Mouse (Mus musculus) gastrocnemius, adult 8-10 months (tissue): ENCODE measurements at regions not wholly inside any gene's neighbourhood (a gene's known extent, or its start where the extent isn't known, plus 50 kb on each side); places are given as distances from the start of the nearest gene placed in this dataset.
"Not testable (repeated sequence)": the region's sequence is repeated elsewhere in the genome, so short reads cannot be mapped to it uniquely, and the experiment has no call there.

ENCODE experiments used
- DNase-seq, 2 experiments: peaks; one replicate each; pipeline ENCODE4 v3.0.0; 2022; ENCODE audit warnings: low spot score in 2 of 2

DNA sequence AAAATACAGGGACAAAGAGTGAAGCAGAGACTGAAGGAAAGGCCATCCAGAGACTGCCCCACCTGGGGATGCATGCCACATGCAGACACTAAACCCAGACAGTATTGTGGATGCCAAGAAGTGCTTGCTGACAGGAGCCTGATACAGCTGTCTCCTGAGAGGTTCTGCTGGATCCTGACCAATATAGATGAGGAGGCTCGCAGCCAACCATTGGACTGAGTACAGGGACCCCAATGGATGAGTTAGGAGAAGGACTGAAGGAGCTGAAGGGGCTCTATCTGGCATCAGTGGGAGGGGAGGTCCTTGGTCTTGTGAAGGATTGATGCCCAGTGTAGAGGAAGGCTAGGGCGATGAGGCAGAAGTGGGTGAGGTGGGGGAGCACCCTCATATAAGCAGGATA, 514.4 kb downstream of the Gja1 start:
- DNase-seq = not testable (repeated sequence)

DNA sequence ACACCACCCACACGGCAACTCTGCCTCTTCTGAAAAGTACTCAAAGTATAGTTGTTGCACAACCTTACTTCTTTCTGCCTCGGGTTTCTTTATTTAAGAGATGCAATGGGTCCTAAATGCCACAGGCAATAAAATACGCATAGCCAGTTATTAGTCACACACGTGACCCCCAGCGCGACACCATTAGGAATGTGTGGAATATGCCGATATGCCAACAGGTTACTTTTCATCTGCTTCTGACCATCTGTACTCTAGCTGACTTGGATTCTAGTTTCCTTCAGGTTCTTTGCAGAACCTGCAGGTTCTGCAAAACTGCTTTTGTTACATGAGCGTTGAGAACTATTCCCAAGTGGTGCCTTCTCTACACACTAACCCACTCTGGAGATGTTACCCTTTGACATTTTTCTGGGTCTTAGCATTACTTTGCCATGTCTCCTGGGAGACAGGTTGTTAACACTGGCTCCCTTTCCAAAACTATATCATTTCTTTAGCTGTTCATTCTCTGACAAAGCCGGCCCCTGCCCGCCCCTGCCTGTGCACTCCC, 515.6 kb downstream of the Gja1 start:
- no peak for DNase-seq

DNA sequence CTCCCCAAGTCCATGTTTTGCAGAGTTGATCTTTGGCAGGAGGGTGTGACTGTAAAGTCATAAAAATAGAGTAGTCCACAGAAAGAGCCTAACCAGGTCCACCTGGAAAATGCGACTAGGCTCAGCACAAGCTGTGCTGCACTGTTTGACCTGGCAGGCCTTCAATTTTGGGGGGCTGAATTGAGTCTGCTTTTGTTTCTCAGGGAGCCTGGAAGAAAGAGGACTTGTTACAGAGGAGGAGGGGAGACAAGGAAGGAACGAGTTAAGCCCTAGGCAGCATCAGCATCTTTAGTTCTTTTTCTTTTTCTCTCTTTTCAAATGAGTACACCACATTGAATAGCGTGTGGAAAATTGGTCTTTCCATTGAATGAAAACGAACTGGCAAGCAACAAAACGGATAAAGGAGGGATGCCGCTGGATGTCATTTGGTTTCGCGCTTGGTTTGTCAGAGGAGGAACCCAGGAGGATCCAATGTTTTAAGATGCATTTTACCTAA, 516.1 kb downstream of the Gja1 start:
- no peak for DNase-seq

DNA sequence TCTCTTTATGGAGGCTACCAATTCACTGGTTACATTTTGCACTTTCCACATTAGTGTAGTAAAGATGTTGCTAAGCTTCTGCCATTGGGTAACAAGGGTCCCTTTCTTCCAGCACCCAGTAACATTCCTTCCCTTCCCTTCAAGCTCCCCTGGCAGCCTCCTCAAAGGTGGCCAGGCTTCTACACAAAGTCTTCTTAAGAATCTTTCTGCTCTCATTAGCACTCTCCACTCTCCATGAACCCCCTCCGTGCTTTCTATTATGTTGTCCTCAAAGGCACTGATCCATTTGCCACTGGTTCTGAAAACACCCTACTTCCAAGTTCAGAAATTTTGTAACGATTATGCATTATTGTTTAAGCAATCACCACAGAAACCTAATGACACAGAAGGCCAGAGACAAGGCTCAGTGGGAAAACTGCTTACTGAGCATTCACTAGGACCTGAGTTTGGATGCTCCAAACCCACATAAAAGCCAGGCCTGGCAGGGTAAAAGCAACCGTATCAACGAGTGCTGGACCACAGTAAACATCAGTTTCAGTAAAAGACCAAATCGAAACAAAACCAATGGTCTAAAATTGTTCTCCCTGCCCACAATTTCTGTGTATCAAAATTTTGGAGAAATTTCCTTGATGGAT, 522.6 kb downstream of the Gja1 start:
- no peak for DNase-seq

DNA sequence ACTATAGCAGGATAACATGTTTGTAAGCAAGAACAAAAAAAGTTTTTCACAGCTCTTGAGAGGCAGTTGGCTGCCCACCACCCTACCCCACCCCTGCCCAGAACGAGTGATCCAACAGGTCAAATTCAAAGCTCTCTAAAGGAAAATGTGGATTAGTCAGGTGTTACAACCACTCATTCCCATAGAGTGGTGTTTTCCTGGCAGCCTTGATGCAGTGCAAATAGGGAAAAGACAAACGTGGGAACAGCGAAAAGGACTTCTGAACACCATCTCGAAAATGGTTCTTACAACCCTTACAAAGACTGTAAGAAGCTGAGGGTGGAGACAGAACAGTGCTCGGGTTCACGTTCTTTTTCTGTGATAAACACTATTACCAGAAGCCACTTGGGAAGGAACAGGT, 523.8 kb downstream of the Gja1 start:
- no peak for DNase-seq

DNA sequence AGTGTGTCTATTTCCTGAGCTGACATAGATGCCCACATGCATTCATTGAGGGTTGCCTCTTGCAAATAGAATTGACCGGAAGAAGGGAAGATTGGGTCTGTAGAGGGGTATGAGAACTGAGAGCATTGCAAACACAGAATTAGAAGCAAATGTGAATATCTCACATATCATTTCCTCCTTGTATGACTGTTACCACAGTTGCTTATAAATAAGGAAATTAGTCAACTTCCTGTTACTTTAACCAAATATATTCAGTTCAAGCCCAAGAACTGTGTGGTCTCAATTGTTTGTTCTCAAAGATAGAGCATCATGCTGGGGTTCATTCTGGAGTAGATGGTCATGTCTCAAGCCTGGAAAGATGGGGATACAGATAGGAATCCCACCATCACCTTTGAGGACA, 535.6 kb downstream of the Gja1 start:
- DNase-seq = no peak

DNA sequence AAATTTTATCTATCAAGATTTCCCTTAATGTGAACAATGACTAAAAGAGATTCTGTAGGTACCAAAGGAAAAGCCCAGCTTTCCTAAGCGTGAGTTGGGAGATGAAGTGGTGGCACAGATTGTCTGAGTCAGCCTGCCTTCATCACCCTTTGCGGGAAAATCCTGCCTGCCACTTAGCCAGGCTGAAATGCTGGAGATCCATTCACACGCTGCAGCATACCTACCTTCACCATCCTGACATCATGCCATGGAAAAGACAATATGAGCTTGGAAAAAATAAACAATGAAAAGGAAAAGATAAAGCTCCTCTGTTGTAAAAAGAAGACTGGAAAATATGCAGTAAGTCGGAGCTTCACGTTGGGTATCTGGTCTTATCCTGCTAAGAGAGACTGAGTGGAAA, 537.0 kb downstream of the Gja1 start:
- no peak for DNase-seq

DNA sequence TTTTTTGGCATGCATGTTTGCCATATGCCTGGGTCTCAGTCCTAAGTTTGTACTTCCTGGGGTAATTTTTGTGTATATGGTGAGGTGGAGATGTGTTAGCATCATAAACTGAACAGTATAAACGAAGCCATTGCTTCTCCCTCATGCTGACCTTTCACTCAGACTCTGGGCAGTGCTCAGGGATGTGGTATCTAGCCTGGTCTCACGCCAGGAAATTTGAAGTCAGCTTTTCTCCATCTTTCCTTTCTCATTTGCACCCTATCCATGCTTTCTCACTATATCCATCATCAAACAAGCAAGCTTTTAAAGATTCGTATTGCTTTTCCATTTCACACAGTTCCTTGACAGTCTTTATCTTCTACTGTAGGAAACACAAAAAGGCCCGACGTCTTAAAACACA, 541.3 kb downstream of the Gja1 start:
- no peak for DNase-seq

DNA sequence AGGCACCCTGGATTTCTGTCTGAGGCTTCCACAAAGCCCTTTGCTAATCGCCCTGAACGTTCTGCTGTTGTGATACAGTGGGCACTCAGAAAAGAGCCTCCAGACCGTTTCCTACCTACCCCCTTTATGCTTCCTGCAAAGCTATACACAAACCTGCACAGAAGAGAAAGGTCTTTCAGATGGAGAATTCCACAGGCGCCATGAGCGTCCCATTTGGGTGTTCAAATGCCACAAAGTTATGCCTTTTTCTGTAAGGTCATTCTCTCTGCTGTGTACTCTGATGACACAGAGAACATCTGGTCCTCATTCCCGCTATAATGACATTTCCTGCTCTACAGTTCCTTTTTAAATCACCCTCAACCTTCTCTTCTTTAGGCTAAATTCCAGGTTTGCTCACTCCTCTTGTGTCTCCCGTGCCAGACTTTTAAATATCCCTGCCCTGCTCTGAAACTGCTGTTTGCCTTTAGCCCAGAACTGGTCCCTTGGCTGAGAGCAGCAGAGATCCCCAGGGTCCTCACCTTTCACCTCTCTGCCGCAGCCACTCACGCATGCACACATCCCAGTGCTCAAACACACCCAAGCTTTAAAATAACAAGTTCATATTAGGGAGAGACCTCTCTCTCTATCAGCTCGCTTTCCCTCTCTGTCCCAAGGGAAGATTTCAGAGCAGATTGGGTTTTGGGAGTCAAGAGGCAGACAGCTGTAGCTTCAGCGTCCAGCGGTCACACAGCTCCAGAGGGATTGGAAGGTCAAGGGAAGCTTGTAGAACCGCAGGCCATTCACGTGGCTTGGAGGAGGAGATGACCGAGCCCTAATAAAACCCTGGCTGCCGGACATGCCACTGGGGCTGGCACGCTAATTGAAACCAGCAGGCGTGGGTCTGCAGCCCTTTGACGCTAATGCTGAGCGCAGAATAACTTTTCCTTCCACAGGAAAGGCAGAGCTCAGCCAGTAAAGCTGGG, 543.9 kb downstream of the Gja1 start:
- peak; percentile 45 to 51 for DNase-seq

DNA sequence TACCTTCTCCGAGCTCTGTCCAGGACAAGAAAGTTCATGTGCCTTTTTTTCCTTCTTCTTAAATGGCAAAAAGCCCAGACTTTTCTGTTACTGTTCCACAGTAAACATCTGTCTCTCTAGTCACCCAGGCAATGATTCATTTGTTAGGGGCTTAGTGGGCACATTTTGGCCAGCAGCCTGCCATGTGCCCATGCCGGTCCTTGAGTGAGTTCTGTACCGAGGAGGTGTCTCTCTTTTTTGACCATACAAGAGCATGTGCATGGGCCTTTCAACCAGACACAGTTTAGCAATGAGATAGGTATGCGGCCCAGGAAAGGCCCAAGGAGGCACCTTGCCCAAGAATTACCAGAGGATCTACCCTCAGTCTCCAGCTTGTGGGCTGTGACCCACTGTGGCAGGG, 551.0 kb upstream of the Hsf2 start:
- no peak for DNase-seq

DNA sequence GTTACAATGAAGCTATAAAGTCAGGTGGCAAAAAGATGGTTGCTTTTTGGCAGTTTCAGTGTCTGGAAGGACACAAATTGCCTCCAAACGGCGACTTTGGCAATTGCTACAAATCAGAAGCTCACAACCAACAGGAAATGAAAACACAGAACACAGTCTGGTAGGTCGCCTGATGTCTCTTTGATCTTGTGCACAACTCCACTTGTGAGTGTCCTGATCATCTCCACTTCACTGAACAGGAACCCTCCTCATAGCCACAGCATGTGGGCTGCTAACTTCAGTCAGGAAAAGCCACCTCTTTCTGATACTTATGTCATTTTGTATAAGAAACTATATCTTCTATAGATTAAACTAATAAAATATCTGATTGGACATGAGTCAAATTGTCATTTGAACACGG, 544.2 kb upstream of the Hsf2 start:
- DNase-seq = no peak

DNA sequence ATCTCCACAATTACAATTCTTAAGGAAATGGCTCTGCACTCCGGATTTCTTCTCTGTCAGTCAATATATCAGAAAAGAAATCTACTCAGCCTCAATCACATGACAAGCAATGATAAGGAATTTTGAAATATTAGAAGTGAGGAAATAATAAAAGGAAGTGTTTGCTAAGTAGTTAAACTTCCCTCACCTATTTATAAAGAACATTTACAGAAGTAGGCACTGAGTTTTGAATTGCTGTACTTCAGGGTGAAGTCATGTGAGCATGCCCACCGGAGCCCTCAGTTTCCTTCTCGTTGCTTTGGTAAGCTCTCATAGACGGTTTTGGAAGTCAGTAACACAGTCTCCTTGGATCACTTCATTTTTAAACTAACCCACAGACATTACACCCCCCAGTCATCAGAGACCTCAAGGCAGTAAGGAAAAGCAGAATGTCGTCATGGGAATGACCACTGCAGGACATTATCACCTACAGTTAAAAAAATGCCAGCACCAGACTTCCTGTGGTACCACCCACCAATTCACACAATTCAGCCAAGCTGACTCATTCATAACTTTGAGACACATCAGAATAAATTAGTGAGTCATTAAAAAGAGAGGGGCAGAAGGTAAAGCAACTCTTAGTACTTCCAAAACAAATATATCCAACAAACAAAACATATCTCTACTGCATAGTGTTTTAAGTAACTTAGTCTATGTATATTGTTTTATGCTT, 541.6 kb upstream of the Hsf2 start:
- no peak for DNase-seq

DNA sequence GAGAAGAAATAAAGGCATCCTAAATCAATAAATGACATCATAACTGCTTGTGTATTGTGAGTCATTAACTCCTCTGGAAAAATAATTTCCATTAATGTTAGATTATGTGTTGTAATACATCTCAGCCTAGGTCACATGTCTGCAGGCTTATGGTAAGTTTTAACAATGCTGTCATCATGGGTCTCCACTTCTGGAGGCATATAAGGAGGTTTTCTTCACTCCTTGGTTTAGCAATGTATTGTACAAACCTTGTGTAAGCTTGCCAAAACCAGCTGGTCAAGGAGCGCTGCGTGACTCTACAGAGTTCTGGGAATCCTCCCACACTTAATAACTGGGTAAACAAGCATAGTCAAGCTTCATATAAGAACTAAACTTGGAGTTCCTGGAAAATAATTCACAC, 529.5 kb upstream of the Hsf2 start:
- no peak for DNase-seq

DNA sequence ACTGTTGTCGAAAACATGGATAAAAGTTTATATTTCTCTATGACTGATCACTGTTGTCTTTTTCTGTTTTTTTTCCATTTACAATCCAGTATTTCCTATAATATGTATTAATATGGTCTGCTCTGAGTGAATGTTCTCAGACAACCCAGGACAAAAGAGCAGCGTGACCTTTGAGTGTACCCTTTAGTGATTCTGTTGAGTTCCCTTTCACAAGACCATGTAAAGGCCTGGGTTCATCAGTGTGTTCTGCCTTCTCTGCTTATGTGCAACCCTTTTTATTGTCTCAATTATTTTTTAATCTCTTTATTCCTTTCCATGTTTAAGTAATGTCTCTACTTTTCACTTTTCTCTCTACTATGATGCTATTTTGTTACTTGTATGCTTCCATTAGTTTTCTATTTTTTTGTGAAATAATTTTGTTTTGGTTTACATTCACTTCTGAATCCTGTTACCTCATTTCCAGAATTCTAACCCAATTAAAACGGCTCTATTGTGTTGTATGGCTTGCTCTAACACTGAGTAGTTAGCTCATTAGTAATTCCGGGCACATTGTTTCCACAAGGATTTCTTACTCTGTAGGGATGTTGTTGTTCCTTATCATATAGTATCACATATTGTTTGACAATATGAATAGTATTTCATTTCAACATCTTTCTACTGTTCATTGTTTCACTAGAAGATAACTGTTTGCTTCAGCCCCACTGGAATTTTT, 523.9 kb upstream of the Hsf2 start:
- DNase-seq = no peak

DNA sequence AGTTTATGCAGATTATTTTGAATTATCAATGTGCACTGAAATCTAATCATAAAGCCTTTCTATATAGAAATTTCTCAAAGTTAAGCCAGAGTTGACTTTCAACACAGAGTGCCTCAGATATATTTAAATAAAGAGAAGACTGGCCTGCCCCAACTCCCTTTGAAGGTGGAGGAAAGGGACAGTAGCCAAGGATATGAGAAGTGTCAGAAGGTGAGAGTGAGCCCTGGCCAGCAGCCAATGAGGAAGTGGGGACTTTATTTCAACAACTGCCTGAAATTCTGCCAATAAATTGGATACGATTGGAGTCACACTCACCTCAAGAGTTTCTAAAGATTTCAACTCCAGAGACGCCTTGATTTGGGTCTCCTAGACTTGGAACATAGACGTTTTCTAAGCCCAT, 523.0 kb upstream of the Hsf2 start:
- no peak for DNase-seq

DNA sequence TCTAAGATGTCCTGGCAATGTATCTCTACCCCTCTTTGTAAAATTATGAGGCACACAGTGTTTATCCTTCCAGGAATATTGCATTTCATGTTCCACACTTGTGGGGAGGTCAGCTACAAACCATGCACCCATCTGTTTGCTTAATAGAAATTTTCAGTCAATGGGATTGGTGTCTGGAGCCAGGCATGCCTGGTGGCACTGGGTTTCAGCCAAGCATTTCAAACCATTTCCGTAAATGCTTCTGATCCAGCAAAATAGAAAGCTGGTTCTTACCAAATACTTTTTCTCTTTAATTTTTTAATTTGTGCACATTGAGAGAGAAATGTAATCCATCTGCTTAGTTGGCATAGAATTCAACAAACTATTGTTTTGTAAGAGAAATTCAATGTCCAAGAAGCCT, 517.3 kb upstream of the Hsf2 start:
- DNase-seq = no peak

DNA sequence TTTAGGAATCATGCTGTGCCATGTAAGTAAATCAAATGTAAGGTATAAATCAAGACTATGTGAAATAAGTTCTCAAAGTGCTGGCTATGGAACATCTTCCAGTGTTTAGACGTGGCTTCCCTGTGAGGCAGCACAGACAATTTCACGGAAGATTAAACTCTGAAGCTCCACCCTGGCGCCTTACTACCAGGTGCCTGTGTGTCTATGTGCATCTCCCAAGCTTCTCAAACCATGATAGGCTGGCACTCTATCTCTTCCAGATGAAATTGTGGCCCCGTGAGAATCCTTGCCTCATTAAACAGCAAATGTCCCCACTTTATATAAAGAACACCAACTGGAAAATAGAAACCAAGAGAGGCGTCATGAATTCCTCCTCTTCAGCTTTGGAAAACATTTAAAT, 511.4 kb upstream of the Hsf2 start:
- no peak for DNase-seq

DNA sequence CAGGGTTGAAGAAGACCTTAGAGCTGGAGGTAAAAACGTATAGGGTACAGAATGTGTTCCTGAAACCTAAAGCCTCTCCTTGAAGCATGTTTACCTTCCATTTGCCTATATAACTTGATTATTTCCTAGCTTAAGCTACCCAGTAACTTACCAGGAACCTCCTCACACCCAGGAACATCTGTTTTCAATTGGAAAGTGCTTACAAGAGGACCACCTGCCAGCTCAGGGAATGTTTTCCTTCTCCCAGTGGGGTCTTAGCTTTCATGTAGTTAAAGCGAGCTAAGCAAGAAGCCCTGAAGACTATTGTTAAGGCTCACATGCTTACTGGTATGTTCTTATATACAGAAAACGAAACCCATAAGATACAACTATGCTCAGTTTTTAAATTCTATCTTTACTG, 506.6 kb upstream of the Hsf2 start:
- no peak for DNase-seq

DNA sequence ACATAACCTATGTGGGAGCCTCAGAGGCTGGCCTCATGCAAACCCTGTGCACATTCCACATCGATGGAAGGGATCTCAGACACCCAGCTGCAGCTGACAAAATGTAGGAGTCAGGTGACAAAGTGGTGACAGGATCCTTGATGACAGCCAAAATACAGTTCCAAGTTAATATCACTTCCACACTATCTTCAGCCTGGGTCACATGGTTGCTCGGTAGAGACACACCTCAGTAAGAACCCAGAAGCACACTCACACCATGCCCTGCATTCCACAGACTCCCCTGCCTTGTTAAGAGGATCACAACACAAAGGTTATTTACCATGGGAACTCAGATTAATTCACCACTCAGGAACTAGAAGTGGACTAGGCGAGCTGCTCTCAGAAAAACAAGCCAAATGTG, 505.4 kb upstream of the Hsf2 start:
- DNase-seq = no peak

DNA sequence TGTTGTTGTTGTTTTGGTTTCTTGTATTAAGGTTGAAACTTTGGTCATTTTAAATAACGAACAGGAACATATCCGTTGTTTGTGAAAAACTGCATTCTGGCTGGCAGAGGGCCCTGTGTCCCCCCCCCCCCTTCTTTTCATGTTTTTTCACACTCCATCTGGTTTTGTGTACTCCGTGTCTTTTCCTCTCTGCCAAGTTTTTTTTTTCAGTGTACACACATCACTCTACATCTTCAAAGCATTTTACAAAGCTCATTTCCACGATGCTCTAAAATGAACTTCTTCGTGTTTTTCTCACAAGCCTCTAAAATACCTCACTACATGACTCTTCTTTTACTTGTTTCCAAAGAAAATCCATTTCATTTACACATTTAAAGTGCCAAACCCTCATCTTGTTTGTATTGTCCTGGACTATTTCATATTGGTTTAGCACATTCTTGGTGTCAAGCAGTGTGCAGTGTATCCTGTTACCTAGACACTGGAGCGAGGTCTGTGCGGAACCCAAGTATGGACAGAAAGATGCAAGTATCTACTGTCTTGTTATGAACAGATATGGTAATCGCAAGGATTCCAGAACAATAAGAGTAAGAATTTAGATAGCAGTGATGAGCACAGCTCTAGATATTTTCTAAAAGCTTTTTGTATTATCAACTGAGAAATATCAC, 503.5 kb upstream of the Hsf2 start:
- DNase-seq = no peak

DNA sequence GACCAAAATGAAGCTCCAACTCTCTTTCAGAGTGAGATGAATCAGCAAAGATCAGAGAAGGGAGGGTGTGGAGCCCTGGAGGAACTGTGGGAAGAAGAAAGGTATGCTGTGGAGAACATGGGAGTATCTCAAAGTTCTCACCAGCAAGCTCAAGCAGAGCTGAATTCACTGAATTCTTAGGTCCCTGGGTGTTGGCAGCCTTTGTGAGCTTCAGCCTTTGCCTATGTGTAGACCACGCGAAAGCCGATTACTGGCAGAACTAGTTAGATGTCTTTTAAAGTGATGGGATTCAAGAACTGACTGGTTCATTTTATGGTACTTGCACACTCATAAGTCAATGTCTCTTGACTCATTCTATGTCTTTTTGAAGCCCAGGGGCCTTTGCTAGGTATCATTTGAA, 491.2 kb upstream of the Hsf2 start:
- no peak for DNase-seq
